Mouse (Mus musculus): ENCODE data around the gene Frmd4a.

- no peak for TF ChIP-seq CTCF (IDR thresholded peaks at IDR 0.05; ENCODE audit: extremely low read depth, insufficient read length, insufficient replicate concordance, low read depth, low read length)
- TF ChIP-seq POLR2A (IDR thresholded peaks at IDR 0.05; ENCODE audit: low read depth, low read length): no peak
Observed at GRCm38 (mm10) chr2:4393046-4393445, 375.5 kb downstream of the Frmd4a start.
